Mouse (Mus musculus) CD8-positive naive resting alpha-beta T cell, adult 2 months (primary cell): ENCODE data around the gene Mutyh.
A peak's percentile ranks its signal among the peaks of the same experiment; 100 is the strongest.

ENCODE experiments used
- DNase-seq, 2 experiments: peaks; one replicate each; pipeline ENCODE4 v3.0.0; 2022; ENCODE audit warnings: low read depth in 2 of 2, low spot score in 2 of 2

The Mutyh gene

DNA sequence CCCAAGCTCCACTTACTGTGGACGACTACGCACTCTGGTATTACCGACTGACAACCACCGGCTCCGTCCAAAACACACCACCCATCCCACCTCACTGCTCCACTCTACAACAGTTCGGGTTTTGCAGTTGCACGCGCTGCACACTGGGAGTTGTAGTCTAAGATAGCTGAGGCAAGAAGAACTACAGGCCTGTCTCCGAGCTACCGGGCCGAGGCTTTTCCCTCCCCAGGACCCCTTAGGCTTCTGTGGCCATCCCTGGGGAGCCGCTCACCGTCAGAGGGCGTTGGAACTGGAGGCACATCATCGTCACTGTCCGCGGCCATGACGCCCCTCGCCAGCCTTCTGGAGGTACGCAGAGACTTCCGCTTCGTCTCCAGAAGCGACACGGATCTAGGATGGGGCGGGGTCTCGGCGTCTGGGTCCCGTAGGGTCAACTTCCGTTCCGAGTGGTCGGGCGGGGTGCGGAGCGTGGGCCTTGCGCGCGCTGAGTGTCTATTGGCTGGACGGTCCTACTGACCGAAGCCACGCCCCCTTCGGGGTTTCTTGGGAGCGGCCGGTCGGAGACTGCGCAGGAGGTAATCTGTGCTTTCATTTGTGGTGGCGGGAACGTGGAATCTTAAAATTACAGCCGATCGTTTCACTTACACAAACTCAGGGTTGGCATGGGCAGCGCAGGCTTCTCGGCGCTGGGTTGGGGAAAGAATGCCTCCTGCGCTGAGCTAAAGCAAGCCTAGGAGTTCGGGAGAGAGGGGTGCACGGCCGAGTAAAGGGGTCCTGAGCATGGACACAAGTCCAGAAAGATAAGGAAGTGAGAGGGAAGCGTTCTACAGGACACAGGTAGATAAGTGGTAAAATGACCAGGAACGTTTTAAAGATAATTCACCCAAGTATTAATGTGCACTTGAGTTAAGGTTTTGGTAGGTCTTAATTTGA, at the start of gene Mutyh, which contains the start of gene Toe1:
TSS of gene Mutyh (plus strand) at position 527 of the 933 bp plus-strand sequence.
TSS of gene Toe1 (minus strand) at position 444 of the 933 bp plus-strand sequence.
- DNase-seq: peak; percentile 81 to 83

DNA sequence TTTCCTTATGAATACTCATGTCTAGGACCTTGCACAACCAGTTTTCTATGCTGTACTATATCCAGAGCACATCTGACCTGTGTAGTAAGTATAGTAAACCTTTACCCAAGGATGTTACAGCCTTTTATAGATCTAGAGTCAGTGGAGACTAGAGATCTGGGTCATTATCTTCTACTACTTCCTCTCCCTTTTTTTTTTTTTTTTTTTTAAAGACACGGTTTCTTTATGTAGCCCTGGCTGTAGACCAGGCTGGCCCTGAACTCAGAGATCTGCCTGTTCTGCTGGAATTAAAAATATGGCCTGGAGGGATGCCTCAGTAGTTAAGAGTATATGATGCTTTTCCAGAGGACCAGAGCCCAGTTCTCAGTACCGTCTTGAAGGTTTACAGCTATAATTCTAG, 45.6 kb upstream of the Mutyh start:
- DNase-seq: no peak

DNA sequence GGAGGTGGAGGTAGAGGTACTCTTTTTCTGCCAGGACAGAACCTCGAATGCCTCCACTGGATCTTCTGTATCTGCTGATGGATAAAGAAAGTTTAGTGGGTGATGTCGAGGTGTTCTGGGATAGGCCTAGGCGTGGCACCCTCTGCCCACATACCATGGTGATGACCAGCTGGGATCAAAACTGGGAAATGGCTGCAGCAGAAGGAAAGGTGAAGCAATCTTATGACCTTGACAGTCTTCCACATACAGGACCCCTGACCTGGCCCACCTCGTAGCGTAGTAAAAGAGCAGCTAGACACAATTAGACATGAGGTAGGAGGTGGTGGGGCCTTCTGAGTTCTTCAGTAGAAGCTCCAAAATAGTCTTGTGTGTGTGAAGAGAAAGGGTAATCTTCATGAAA, 43.5 kb upstream of the Mutyh start:
- DNase-seq: no peak

DNA sequence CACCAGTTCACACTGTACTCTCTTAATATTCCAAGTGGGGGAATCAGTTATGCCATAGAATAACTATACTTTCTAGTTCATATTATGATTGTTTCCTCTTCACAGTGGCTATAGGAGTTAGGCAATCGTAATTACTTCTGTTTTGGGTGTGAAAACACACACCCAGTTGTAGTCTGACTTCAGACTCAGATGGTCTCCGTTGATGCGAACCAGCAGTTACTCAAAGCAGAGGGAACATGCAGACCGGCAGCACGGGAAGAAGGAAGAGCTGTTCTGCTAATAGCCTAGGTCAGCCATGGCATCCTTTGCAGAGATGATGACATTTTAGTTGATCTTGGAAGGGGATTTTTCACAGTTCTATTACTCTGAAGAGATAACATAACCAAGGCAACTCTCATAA, 39.0 kb upstream of the Mutyh start:
- no peak for DNase-seq

DNA sequence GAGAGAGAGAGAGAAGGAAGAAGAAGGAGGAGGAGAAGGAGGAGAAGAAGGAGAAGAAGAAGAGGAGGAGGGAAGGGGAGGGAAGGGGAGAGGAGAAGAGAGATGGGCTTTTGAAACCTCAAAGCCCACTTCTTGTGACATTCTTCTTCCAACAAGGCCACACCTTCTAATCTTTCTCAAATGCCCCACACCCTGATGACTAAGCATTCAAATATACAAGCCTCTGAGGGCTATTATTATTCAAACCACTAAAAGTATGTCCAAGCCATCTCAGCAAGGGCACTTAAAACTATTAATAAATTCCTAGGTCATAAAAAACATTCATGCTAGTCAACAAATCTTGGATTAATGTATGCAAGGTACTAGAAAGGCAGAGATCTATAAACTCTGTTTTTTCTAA, 38.5 kb upstream of the Mutyh start:
- DNase-seq: no peak

DNA sequence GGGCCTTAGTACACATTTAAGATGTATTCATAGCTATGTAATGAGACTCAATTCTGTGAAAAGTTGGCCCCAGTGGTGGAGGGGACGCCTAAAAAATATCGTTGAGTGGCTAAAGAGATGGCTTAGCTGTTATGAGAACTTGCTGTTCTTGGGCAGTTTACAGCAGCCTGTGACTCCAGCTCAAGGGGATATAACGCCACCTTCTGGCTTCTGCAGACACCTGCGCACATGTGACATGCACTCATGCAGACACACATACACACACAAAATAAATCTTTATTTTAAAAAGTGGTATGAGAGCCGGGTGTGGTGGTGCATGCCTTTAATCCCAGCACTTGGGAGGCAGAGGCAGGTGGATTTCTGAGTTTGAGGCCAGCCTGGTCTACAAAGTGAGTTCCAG, 31.1 kb upstream of the Mutyh start:
- no peak for DNase-seq

DNA sequence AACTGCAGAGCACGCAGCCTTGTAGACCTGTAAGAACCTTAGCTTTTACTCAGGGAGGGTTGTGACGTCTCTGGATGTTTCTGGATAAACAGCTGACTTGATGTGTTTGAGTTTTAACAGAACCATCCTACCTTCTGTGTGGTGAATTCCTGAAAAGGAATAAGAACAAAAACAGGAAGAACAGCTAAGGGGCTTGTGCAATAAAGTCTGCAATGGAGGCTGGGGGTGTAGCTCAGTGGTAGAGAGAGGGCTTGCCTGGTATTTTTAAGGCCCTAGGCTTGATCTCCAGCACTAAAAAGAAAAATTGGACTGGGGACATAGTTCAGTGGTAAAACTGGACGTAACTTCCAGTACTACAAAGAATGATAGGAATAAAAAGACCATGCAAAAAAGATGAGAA, 30.4 kb upstream of the Mutyh start:
- no peak for DNase-seq

DNA sequence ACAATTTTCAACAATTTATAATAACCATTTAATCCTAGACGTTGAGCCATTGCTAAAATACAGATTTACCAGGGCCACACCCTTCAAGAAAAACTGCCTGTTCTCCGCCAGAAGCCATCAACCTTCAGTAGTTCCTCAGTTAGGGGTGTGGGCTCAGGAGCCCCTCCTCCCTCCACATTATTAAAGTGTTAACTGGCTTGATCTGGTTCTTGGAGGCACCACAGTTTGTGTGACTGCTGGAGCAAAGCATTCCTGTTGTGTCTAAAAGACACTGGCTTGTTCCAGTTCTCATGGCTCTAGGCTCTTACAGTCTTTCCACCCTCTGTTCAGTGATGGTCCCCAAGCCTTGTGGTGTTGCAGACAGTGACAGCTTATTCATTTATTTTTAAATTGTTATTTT, 27.0 kb upstream of the Mutyh start:
- DNase-seq: no peak

DNA sequence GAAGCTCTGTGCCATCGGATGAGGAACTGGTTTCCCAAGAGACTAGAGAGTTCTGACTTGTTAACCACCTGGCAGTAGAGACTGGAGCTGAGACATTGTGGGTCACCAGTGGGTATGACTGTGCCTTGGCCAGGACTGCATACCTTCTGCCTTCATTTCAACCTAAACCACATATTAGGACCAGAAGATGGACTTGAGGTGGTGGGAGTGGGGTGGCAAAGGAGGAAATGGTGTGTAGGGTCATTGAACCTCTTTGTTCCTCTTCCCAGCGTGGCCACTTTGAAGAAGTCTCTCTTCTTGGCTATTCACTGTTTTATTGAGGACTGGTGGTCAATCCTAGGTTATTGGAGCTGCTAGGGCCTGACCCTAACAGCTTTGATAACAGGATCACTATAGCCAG, 26.2 kb upstream of the Mutyh start:
- DNase-seq: no peak

DNA sequence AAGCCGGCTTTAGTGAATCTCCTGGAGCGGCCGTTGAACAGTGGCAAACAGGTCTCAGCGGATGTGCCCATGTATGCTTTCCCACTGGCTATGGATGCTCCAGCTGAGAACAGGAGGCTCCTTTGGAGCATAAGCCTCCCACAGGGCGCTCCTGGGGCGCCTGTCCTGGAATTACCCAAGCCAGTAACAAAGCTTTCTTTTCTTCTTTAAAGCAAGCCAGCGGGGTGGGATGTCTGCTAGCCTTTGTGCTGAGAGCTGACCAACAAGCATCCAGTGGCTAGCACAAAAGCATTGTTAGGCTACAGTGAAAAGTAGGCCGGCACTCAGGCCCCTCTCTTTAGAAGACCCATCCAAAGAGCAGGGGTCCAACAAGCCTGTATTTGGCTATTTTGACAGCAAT, 25.4 kb upstream of the Mutyh start:
- DNase-seq: no peak

DNA sequence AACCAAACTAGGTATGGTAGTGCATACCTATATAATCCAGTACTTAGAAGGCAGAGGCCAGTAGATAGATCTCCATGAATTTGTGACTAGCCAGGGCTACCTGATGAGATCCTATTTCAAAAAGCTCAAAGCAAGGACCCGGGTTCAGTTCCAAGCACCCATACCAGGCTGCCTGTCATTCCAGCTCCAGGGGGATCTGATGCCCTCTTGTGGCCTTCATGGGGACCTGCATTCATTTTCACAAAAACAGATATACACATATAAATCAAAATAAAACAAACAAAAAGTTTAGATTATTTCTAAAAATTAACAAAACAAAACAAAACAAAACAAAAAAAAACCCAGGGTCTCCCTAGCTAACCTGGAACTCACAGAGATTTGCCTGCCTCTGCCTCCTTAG, 20.9 kb upstream of the Mutyh start:
- DNase-seq: no peak

DNA sequence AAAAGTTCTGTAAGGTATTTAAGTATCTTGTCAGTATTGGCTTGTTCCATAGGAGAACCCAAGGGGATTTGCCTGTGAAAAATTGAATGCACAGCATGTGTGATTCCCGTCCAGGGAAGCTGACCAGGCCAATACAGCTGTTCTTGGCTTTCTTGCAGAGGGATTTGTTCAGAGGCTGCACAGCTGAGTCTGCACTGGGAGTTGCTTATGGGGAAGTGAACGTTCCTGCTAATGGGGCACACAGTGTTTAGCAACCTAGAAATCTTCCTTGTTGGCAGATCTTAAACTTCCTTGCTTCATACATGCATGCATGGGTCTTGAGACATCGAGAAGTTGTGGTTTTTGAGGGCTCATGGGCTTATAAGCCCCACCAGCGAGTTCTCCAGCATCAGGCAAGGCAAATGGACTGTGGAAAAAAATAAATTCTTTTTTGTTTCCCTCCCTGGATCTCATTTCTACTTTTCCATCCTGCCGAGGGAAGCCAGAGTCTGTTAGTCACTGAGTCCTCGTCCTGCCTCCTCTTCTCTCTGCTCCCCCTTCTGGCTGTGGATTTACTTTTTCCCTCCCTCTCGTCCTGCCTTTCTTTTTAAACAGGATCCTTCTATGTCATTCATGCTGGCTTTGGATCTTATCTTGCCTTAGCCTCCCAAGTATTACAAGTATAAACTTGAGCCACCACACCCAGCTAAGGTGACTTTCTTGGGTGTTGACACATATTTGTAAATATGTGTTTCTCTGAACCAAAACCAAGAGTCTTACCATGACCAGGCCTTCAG, 19.4 kb upstream of the Mutyh start:
- no peak for DNase-seq

DNA sequence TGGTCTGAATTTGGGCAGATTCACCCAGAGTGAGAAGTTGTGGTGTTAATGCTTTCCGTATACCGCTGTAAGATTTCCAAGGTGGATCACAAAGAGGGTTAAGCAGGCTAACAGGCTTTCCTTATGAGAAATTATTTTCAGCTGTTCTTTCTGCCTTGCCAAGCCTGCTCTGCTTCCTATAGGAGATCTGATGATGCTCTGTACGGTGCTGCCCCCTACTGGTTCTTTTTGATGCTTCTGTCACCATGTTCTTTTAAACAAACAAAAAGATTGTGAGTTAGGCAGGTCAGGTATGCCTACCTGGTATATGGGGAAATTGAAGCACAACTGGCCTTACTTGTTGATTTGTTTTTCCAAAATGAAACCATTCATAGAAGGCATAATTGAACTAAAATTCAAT, 18.6 kb upstream of the Mutyh start:
- peak; percentile 75 to 82 for DNase-seq

DNA sequence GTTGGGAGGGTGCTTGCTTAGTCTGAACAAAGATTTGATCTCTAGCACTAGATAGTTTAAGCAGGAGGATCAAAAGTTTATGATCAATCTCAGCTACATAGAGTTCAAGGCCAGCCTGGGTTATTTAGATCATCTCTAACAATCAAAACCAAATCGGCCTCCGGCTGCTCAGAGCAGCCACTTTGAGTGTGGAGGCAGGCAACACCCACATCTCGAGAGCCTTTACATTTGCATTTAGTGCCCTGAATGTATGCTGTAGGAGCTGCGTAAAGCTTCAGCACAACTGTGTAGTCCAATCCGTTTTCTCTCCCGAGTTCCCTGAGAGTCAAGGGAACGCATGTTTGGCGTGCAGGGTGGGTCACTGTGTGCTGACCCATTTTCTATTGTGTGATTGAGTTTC, 15.1 kb upstream of the Mutyh start:
- DNase-seq: no peak

DNA sequence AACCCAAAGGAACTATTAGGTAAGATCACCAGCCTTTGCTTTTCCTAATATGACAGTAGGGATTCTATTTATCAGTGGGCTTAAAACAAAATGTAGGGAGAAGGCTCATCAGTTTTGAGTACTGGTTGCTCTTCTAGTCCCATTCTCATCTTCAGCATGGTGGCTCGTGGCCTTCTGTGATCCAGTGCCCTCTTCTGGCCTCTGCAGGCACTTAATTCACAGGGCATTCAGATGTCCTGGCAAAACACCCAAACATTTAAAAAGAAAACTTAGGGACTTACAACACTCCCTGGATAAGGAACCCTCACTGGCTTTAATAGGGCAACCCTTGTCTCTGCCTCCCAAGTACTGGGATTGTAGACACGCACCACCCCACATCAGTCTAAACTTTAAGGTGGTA, 13.2 kb upstream of the Mutyh start:
- no peak for DNase-seq

DNA sequence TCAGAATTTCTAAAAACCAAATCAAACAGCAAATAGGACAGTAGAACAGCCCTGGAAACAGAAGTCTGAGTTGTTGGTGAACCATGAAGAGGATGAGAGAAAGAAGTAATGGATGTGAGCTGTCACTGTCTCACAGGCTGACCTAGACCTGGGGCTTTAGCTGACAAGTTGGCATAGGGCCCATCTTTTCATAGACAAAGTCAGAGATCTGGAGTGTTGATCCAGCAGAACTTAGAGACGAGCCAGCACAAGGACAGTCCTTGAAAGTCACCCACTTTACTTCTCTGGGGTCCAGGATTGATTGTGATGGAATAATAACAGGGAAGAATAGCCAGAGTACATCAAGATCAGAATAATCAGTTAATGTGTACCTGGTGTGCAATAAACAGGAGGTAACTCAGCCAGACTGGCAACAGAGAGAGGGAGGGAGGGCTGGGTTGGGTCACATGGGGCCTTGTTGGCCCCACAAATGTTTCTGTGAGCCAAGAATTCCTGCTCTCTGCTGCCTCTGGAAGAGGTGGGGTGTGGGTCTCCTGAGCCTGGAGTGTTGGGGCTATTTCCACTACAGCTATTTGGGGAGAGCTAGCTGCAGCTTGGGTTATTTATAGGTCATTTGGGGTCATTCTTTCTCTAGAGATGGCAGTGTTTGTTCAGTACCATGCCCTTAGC, 10.9 kb upstream of the Mutyh start:
- no peak for DNase-seq

DNA sequence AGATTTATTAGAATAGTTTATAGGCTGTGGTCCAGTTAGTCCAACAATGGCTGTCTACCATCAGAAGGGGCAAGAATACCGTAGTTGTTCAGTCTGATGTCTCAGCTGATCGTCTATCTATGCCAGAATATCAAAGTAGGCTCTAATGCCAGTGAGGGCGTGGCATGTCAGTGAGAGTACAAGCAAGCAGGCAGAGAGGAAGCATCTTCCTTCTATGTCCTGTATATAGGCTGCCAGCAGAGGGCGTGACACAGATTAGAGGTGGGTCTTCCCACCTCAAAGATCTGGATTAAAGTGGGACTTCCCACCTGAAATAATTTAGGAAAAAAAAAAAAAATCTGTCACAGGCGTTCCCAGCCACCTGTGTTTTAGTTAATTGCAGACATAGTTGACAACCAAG, 7.6 kb upstream of the Mutyh start:
- DNase-seq: no peak

DNA sequence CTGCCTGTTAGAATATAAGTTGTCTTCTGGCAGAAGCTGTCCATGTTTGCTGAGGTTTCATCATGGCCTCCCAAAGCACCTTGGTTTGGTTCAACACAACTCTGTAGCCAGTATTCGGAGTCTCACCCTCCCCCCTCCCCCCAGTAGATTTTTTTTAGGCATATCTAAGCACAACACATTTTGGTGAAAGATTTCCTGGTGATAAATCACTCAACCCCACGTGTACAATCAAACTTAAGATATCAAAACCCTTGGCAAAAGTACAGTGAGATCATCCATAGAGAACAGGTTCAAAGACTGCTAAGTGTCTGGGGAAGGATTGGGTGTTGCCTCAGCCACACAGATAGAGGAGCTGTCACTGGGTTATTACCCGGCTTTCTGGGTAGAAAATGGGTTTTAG, 3.5 kb downstream of the Mutyh start:
- no peak for DNase-seq

DNA sequence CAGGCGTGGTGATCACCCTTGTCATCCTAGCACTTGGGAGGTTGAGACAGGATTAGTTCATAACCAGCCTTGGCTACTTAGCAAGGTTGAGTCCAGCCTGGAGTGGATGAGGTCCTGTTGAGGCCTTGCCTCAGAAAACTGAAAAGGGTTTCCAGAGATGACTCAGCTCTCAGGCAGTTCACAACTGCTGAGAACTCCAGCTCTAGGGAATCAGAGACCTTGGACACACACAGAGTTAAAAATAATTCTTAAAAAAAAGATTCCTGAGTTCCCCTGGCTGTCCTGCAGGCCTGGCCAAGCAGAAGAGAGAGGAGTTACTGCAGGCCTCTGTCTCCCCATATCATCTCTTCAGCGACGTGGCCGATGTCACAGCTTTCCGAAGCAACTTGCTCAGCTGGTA, 7.8 kb downstream of the Mutyh start:
- no peak for DNase-seq

DNA sequence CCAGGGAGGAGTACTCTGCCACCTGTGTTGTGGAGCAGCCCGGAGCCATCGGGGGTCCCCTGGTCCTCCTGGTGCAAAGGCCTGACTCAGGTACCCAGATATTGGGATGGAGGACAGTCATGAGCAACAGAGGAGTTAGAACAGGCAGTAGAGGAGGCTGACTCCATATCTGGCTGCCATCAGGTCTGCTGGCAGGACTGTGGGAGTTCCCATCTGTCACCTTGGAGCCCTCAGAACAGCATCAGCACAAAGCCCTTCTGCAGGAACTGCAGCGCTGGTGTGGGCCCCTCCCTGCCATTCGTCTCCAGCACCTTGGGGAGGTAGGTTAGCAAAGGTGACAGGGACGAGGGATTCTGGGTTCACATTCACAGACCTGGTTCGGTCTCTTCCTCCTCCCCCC, 10.0 kb downstream of the Mutyh start:
- DNase-seq: no peak

DNA sequence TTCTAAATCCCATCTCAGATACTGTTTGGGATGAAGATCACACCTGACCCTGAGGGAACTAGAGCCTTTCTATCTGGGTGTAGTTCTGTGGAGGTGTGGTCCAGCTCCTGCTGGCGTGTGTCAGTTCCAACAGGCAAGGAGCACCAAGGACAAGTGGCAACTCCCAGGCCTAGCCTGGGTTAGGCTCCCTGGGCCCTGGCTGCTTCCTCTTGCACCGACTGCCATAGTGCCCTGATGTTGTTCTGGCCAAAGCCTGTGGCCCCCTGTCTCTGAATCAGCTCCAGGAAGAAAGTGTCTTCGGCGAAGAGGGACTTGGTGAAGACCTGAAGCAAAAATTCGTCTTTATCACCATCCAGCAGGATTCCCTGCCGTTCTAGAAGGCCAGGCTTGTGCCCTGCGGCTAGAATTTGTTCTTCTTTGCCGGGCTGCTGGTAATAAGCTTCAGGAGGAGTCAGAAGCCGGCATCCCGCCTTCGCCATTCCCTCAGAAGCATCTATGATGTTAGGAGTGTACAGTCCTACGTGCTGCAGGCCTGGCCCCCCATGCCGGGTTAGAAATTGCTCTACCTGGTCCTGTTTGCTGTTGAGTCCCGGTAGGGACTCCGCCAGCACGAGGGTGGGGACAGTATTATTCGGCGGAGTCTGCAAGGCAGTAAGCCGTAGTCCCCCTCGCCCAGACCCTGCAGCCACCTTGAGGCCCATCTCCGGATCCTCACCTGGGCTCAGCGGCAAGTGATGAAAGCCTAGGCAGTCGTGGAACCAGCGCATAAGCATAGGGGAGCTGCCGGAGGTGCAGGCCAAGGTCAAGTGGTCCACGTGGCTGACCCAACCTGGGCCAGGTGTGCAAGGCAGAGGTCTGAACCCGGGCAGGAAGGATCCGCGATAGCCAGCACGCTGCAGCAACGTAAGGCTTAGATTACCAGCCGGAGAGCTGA, 12.7 kb downstream of the Mutyh start:
- DNase-seq: no peak
